Mouse (Mus musculus): ENCODE measurements around the gene Hcn1. TPM values are rescaled to one million over a fixed set of nuclear protein-coding genes. Genes with fewer than 3 reads are reported as not detected.

The Hcn1 gene
- polyA plus RNA-seq, 2 experiments: 0.06 to 0.21 TPM

GRCm38 (mm10) chr13:117898052-117898451 is 295.9 kb downstream of the Hcn1 start:
- Histone ChIP-seq H3K27ac (replicated peaks; ENCODE audit: low read depth, low read length) (no peak overlapping the region), H3K9me3 (ENCODE audit: control insufficient read depth, low read length) (no peaks in the 10 kb centered on the region), H3K36me3 (ENCODE audit: control insufficient read depth, insufficient read depth, low read length) (no peaks in the 10 kb centered on the region), H3K4me2 (replicated peaks; ENCODE audit: low read depth, low read length, severe bottlenecking) (no peak overlapping the region), H3K9ac (ENCODE audit: low read depth, low read length, severe bottlenecking) (no peak overlapping the region), H3K4me3 (replicated peaks; ENCODE audit: low read length) (no peak overlapping the region), H3K4me1 (ENCODE audit: control insufficient read depth, insufficient read depth, low read length) (no peaks in the 10 kb centered on the region), H3K27me3 (ENCODE audit: control insufficient read depth, insufficient read depth, low read length) (no peaks in the 10 kb centered on the region)
- DNase-seq (ENCODE audit: low spot score) (no peak), ATAC-seq (ENCODE audit: low FRiP score, low read depth) (no peak)
- no peak for TF ChIP-seq POLR2A (IDR thresholded peaks at IDR 0.05; ENCODE audit: borderline replicate concordance, extremely low read depth, insufficient read depth, insufficient read length)
- WGBS: 91% methylated on average over 2 of the region's 2 CpGs

DNA sequence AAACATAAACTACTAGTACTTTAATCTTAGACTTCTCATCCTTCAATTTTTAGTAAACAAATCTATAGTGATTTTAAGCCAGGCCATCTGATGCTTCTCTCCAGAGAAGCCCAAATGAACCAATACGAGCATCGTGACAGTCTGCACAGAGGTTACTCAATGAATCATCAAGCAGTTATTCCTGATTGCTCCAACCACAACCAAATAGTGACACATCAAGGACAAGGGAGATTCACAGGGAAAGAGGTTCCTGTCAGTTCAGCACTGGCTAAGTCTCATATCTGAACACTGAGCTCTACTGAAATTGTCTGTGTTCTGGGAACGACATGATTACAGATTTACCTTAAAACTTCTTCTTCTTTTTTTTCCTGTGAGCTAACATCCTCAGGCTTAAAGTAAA is 305.7 kb downstream of the Hcn1 start:
- H3K9me3 ChIP-seq (ENCODE audit: control insufficient read depth, low read length): no peaks in the 10 kb centered on the region
- no peak for DNase-seq (ENCODE audit: low spot score)
- H3K4me2 ChIP-seq (replicated peaks; ENCODE audit: low read depth, low read length, severe bottlenecking): no peak overlapping the region
- no peak overlapping the region for H3K4me3 ChIP-seq (replicated peaks; ENCODE audit: low read length)
- WGBS: 90% methylated on average over 3 of the region's 3 CpGs
- TF ChIP-seq POLR2A (IDR thresholded peaks at IDR 0.05; ENCODE audit: borderline replicate concordance, extremely low read depth, insufficient read depth, insufficient read length): no peak
- H3K27me3 ChIP-seq (ENCODE audit: control insufficient read depth, insufficient read depth, low read length): no peaks in the 10 kb centered on the region
- no peak for ATAC-seq (ENCODE audit: low FRiP score, low read depth)
- H3K36me3 ChIP-seq (ENCODE audit: control insufficient read depth, insufficient read depth, low read length): no peaks in the 10 kb centered on the region
- no peaks in the 10 kb centered on the region for H3K4me1 ChIP-seq (ENCODE audit: control insufficient read depth, insufficient read depth, low read length)
- H3K27ac ChIP-seq (replicated peaks; ENCODE audit: low read depth, low read length): no peak overlapping the region
- H3K9ac ChIP-seq (ENCODE audit: low read depth, low read length, severe bottlenecking): no peak overlapping the region

DNA sequence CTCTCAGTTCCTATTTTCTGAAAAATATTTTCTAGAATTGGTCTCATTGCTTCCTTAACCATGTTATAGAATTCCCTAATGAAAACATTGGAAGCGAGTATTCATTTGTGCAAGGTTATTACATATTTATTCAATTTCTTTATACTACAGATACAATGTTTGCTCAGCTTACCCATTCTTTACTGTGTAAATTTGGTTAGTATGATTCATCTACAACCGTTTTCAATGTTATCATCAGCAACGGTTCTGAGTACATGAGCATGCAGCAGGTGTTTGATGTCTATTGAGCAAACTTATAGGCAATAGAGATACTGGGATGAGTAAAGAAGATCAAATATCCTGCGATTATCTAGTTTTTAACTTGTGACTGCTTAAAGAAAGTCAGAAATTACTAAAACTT is 327.6 kb downstream of the Hcn1 start:
- no peak for ATAC-seq (ENCODE audit: low FRiP score, low read depth)
- Histone ChIP-seq H3K4me3 (replicated peaks; ENCODE audit: low read length) (no peak overlapping the region), H3K9ac (ENCODE audit: low read depth, low read length, severe bottlenecking) (no peak overlapping the region), H3K4me1 (ENCODE audit: control insufficient read depth, insufficient read depth, low read length) (no peaks in the 10 kb centered on the region), H3K27me3 (ENCODE audit: control insufficient read depth, insufficient read depth, low read length) (no peaks in the 10 kb centered on the region), H3K9me3 (ENCODE audit: control insufficient read depth, low read length) (no peaks in the 10 kb centered on the region), H3K27ac (replicated peaks; ENCODE audit: low read depth, low read length) (no peak overlapping the region), H3K36me3 (ENCODE audit: control insufficient read depth, insufficient read depth, low read length) (no peaks in the 10 kb centered on the region), H3K4me2 (replicated peaks; ENCODE audit: low read depth, low read length, severe bottlenecking) (no peak overlapping the region)
- no peak for DNase-seq (ENCODE audit: low spot score)
- TF ChIP-seq POLR2A (IDR thresholded peaks at IDR 0.05; ENCODE audit: borderline replicate concordance, extremely low read depth, insufficient read depth, insufficient read length): no peak
- 89% methylated on average over 4 of the region's 4 CpGs for WGBS

GRCm38 (mm10) chr13:117931746-117932145 is 329.6 kb downstream of the Hcn1 start:
- ATAC-seq (ENCODE audit: low FRiP score, low read depth) (no peak), DNase-seq (ENCODE audit: low spot score) (no peak)
- WGBS: 69% methylated on average over 2 of the region's 2 CpGs
- no peak overlapping the region for H3K9ac ChIP-seq (ENCODE audit: low read depth, low read length, severe bottlenecking)
- H3K4me2 ChIP-seq (replicated peaks; ENCODE audit: low read depth, low read length, severe bottlenecking): no peak overlapping the region
- TF ChIP-seq POLR2A (IDR thresholded peaks at IDR 0.05; ENCODE audit: borderline replicate concordance, extremely low read depth, insufficient read depth, insufficient read length): no peak
- no peaks in the 10 kb centered on the region for H3K4me1 ChIP-seq (ENCODE audit: control insufficient read depth, insufficient read depth, low read length)
- no peak overlapping the region for H3K27ac ChIP-seq (replicated peaks; ENCODE audit: low read depth, low read length)
- no peak overlapping the region for H3K4me3 ChIP-seq (replicated peaks; ENCODE audit: low read length)
- H3K27me3 ChIP-seq (ENCODE audit: control insufficient read depth, insufficient read depth, low read length): no peaks in the 10 kb centered on the region
- H3K9me3 ChIP-seq (ENCODE audit: control insufficient read depth, low read length): no peaks in the 10 kb centered on the region
- H3K36me3 ChIP-seq (ENCODE audit: control insufficient read depth, insufficient read depth, low read length): no peaks in the 10 kb centered on the region

DNA sequence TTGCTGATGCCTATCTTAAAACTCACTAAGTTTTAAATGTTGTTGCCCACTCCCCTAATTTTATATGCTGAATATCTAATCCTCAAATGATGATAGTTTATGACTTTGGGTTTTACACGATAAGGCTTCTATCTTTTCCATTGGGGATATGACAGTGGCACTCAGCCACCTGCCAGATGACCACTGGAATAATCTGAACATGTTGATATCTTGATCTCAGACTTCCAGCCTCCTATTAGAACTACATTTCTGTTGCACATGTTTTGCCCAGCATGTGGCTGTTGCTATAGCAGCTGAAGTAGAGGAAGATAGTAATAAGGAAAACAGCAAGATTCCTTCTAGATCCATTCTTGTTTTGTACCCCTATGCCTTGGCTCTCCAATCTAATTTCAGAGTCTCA is 336.6 kb downstream of the Hcn1 start:
- no peak overlapping the region for H3K9ac ChIP-seq (ENCODE audit: low read depth, low read length, severe bottlenecking)
- no peak for DNase-seq (ENCODE audit: low spot score)
- H3K36me3 ChIP-seq (ENCODE audit: control insufficient read depth, insufficient read depth, low read length): no peaks in the 10 kb centered on the region
- no peak overlapping the region for H3K27ac ChIP-seq (replicated peaks; ENCODE audit: low read depth, low read length)
- no peak overlapping the region for H3K4me3 ChIP-seq (replicated peaks; ENCODE audit: low read length)
- H3K27me3 ChIP-seq (ENCODE audit: control insufficient read depth, insufficient read depth, low read length): no peaks in the 10 kb centered on the region
- 76% methylated on average over 1 of the region's 1 CpGs for WGBS
- no peak overlapping the region for H3K4me2 ChIP-seq (replicated peaks; ENCODE audit: low read depth, low read length, severe bottlenecking)
- H3K4me1 ChIP-seq (ENCODE audit: control insufficient read depth, insufficient read depth, low read length): no peaks in the 10 kb centered on the region
- no peaks in the 10 kb centered on the region for H3K9me3 ChIP-seq (ENCODE audit: control insufficient read depth, low read length)
- ATAC-seq (ENCODE audit: low FRiP score, low read depth): no peak
- TF ChIP-seq POLR2A (IDR thresholded peaks at IDR 0.05; ENCODE audit: borderline replicate concordance, extremely low read depth, insufficient read depth, insufficient read length): no peak

Measured in limb, embryonic 14.5 days (tissue).